Mouse (Mus musculus) left cerebral cortex, adult 18-20 months (tissue): ENCODE results near the gene Sec23b. TPM values are rescaled to one million over a fixed set of nuclear protein-coding genes. Genes with fewer than 3 reads are reported as not detected.

Source experiments
- DNase-seq, 2 experiments: peaks; one replicate each; pipeline ENCODE4 v3.0.0; 2021 to 2022; ENCODE audit warnings: low spot score in 2 of 2, mixed read lengths in 1 of 2
- microRNA-seq, 2 experiments: library from miRNA; unstranded; fragments of <30 nt; microRNA quantifications; one replicate each; pipeline ENCODE4 v1.2.0; 2021
- total RNA-seq, 2 experiments: library from RNA; stranded (reverse); gene quantifications; 2 replicates each; pipeline ENCODE4 v1.2.3; 2021

Sec23b gene
- total RNA-seq, 2 experiments from 2014 or later: 48.2 to 51.4 TPM

- DNase-seq: peak; percentile 90 to 94
These were observed 44.0 kb downstream of the Sec23b start, which contains the start of gene Dtd1 for GRCm38 (mm10) chr2:144599831-144600687. Dtd1 (plus strand) TSS chr2:144599897.

DNA sequence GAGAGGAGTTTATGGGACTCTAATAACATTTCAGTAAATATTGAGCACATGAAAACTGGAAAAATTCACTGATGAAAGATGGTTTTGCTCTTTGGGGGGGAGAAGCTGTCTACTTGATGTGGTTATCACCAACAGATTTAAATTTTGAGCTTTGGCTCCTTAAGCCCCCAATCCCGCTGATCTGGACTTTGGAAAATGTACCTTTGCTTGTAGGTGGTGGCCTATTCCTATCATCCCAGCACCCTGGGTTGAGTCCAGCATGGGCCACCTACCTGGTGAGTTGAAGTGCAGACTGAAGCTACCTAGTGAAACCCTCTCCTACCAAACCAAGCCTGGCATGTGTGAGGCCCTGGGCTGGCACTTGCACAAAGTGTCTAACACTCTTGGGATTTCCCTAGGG, 45.5 kb downstream of the Sec23b start:
- DNase-seq: no peak

DNA sequence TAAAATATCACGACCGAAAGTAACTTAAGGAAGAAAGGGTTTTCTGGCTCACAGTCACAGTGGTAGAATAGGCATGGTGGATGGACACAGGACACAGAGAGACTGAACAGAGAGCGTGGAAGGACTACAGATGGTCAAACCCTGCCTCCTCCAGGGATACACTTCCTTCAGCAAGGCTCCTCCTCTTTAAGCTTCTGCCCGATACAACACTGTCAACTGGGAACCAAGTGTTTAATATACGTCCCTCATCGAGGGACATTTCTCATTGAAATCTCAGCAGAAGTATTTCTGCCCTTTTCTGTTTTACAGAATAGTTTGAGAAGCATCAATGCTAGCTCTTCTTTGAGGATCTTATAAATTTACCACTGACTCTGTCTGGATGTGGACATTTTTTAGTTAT, 57.9 kb downstream of the Sec23b start:
- no peak for DNase-seq

- DNase-seq: no peak
These were observed 61.2 kb downstream of the Sec23b start for GRCm38 (mm10) chr2:144617074-144617874.

GRCm38 (mm10) chr2:144621491-144621890, 65.5 kb downstream of the Sec23b start:
- no peak for DNase-seq

- DNase-seq: no peak
These were observed 77.5 kb downstream of the Sec23b start for GRCm38 (mm10) chr2:144633551-144633950.

DNA sequence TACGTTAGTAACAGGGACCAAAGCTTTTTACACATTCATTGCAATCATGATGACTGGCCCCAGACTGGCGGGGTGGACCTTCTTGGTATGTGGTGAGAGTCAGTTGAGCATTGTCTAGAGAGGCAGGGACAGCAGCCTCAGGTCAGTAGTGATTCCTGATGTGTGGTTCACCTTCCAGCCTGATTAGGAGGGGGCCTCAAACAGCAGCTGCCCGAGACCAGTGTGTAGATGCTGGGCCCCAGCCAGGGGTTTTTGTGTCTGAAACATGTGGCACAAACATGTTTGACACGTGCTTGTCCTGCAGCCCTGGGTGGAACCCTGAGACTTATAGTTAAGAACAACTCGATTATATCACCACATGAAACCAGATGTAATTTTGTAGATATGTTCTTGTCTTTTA, 78.2 kb downstream of the Sec23b start:
- no peak for DNase-seq

DNA sequence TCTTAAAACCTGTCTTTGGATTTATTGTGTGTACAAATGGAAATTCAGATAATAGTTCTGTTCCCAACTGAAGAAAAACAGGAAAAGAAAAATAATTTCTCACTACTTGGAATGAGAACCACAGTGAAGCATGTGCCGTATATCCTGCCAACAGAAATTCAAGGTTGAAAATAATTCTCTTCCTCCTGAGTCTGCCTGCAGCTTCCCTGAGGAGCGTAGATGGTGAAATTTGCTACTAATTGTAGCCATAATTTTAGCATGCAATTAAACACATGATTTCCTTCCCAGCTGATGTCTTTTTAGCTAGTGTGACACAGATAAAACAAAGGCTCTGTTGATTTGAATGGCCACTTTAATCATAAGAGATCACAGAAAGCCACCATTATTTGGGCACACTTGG, 78.7 kb downstream of the Sec23b start:
- no peak for DNase-seq

DNA sequence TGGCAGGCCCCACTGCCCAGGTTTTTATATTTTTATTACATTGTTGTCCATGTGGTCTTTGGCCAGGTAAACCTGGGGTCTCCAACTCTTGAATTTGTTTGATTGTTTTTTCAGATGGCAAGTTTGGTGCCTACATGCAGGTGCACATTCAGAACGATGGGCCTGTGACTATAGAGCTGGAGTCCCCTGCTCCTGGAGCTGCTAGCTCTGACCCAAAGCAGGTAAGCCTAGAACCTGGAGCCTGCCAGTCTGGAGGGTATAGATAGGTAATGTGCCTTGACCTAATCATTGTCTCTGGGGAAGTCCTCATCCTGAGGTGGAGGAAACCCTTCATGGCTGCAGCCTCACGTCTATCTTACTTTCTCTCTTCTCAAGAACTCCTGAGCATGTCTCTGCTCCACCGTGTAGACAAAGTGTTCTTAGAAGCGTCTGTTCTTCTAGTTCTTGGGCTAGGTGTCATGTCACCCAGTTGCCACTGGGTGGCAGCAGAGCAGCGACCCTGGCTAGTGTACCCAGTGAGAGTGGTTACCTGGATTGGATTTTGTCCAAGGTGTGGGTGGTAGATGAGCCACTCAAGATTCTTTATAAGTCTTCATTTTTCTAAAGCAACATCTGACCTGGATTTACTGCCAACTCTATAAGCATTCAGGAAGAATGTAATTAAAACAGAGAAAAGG, 79.8 kb downstream of the Sec23b start:
- DNase-seq: peak; percentile 52 to 71

GRCm38 (mm10) chr2:144637204-144637603, 81.2 kb downstream of the Sec23b start:
- no peak for DNase-seq

- no peak for DNase-seq
These were observed 81.8 kb downstream of the Sec23b start for GRCm38 (mm10) chr2:144637671-144638395.

DNA sequence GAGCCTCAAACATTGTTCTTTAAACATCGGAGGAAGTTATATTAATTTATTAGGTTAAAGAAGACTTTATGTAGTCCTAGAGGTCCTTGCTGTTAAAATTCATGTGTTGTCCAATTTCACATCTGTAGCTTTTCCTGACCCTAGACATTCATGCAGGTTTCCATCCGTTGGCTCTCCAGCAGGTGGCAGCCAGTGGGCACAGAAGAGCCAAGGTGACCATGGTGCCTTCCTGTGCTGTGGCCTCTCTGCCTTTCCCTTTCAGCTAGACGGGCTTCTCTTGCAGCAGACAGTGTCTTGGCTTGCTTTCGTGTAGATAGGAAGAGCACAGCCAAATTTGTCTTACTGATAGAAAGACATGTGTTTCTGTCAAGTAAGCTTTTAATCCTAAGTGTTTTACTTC, 82.7 kb downstream of the Sec23b start:
- no peak for DNase-seq

GRCm38 (mm10) chr2:144640101-144640500, 84.1 kb downstream of the Sec23b start:
- DNase-seq: no peak

Small RNAs within 50 kb of the gene (microRNA-seq; reads per million reads assigned to microRNA genes)
- 0 reads per million in 2 experiments for gene Gm24823

Other genes starting within 250 kb of the Sec23b start
- gene Ovol2, start 224.1 kb upstream of the Sec23b start, total RNA-seq: 10 to 100 TPM in 1 of 2 experiments, 1 to 10 TPM in 1; 9.8 to 11.1 TPM
- gene Kat14, start 187.2 kb upstream of the Sec23b start, total RNA-seq: 10 to 100 TPM; 38.0 to 39.6 TPM
- gene Pet117, start 187.2 kb upstream of the Sec23b start, total RNA-seq: 10 to 100 TPM in 1 of 2 experiments, 1 to 10 TPM in 1; 3.2 to 11.0 TPM
- gene Dzank1, start 28.8 kb upstream of the Sec23b start, total RNA-seq: 100 to 1,000 TPM; 174 to 199 TPM
- gene Polr3f, start 28.5 kb upstream of the Sec23b start, total RNA-seq: 10 to 100 TPM; 22.1 to 22.5 TPM
- 10 to 100 TPM; 26.6 to 27.4 TPM for gene Rbbp9, start 5.4 kb upstream of the Sec23b start, total RNA-seq
- gene Smim26, start 37.8 kb downstream of the Sec23b start, total RNA-seq: 10 to 100 TPM; 50.1 to 51.4 TPM
- gene Dtd1, start 43.7 kb downstream of the Sec23b start, total RNA-seq: 10 to 100 TPM; 65.0 to 68.2 TPM